Mouse (Mus musculus) lung, postnatal 36 days (tissue): ENCODE data around the gene Aifm3.
"Not testable (repeated sequence)": the region's sequence is repeated elsewhere in the genome, so short reads cannot be mapped to it uniquely, and the experiment has no call there.

Experiments
- DNase-seq: peaks from one replicate; pipeline ENCODE4 v3.0.0; 2022; ENCODE audit warnings: mixed read lengths

Aifm3 gene

GRCm38 (mm10) chr16:17502681-17503080 lies 13.3 kb downstream of the Aifm3 start:
- DNase-seq: no peak

GRCm38 (mm10) chr16:17507018-17507552 lies 17.7 kb downstream of the Aifm3 start:
- no peak for DNase-seq

GRCm38 (mm10) chr16:17508031-17508430 lies 18.6 kb downstream of the Aifm3 start:
- not testable (repeated sequence) for DNase-seq

GRCm38 (mm10) chr16:17508546-17509239 lies 19.3 kb downstream of the Aifm3 start, which contains the start of gene Lztr1:
TSS of gene Lztr1 (plus strand) at chr16:17508688.
- DNase-seq: peak; percentile 94

DNA sequence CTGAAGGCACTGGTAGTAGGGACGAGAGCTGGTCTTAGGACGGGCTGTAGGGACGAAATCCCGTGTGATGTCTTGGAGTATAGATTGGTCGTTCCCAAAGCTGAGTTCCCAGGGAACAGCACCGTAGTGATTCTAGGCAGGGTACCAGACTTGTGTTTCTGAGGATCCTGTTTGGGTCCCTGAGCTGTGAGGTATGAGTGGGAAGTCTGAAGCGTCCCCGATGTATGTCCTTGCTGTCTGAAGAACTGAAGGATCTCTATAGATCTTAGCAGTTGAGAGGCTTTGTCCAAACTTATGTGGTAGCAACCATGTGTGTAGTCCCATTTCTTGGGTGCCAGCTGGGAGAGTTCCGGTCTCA lies 19.8 kb downstream of the Aifm3 start:
- no peak for DNase-seq

DNA sequence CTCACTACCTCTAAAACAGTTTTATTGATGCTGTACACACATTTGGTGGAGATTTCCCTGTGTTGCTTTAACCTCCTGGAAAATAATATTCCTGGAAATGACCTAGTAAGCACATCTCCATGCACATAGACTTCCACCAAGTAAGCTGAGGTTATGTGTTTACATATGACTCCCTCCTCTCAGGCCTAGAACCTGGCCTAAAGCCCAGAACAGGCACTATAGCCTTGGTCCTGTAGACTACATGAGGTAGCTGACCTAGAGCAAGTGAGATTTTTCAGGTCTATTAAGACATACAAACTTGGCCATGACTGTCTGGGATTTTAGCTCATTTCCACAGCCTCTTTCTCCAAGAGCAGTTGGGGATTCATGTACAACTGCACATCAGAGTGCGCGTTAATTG lies 20.7 kb downstream of the Aifm3 start:
- DNase-seq: no peak

DNA sequence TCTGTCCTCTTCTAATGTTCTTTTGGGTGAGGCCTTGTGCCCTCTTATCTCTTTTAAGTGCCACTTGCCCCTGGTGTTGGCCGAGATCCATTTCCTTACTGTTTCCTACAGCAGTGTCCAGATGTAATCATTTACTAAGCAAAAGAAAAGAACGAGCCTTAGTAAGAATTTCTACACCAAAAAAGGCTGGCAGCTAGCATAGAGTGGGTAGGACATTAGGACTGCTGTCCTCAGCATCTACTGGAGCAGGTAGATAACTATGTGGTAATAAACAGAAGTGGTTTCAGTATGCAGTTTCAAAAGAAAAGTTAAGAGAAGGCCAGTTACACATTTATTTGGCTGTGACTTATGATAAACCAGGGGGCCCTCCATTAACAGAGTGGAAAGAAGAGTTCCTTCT lies 21.3 kb downstream of the Aifm3 start:
- peak; percentile 43 for DNase-seq

GRCm38 (mm10) chr16:17511431-17511830 lies 22.0 kb downstream of the Aifm3 start:
- DNase-seq: no peak

DNA sequence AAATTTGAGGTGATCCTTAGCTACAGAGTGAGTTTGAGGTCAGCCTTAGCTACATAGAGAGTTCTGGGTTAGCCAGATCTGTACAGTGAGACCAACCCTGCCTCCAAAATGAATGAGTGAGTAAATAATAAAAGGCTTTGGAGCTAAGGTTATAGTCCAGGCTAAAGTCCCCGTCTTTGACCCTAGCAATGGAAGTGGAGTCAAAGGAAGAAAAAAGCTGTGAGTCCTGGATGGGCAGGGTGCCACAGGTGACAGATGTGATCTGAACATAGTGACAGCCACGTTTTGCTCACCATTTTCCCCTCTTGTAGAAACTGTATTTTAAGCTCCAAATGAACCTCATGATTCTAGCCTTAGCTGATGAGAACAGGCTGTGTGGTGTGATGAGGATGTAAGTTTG lies 29.5 kb downstream of the Aifm3 start:
- DNase-seq: no peak

GRCm38 (mm10) chr16:17524156-17524555 lies 34.7 kb downstream of the Aifm3 start:
- DNase-seq: no peak

DNA sequence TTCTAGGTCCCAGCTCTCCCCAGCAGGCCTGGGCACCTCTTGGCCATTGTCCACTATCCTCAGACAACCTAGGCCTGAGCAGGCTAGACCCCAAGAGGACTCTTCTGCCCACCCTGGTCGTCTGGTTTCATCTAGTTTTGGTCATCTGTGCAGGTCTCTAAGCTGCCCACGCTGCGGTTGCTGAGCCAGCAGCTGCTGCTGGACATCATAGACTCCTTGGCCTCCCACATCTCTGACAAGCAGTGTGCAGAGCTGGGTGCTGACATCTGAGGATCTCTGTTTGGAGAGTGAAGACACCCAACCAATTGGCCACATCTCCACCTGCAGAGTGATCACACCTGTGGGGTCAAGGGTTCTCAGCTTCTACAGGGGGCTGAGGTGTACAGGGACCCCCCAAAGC lies 36.1 kb downstream of the Aifm3 start:
- DNase-seq: no peak

DNA sequence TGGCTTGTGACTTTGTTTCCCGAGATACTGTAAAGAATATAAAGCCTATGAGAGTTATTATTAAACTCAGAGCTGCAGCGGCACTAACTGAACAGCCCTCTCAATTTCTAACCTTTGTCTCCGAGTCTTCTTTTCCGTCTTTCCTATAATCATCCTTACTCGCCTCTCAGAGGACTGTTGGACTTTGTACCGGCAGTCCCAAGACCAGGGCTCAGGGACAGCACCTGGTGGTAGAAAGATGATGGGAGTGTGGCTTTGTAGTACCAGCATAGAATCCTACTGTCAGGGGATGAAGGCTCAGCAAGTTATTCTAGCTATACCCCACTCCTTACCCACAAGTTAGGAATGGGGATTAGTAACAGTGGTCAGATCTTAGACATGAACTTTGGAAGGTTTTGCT lies 36.8 kb downstream of the Aifm3 start:
- no peak for DNase-seq

DNA sequence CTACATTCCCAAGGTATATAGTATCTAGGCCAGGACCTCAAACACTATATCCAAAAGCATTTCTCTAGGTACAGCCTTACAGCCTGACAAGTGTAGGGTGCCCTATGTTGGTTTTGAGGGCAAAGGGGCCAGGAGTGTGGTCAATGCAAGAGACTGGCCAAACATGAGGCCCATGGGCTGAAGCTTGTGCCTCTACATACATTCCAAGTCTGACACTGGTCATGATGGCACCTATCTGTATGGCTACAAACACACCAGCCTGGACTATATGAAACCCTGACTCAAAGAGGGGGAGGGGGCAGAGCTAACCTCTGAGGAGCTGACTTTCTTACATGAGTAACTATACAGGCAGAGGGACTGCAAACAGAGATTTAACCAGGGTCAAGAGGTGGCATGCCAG lies 38.2 kb downstream of the Aifm3 start:
- DNase-seq: no peak

GRCm38 (mm10) chr16:17528276-17528675 lies 38.9 kb downstream of the Aifm3 start:
- DNase-seq: no peak

GRCm38 (mm10) chr16:17529981-17530586 lies 40.7 kb downstream of the Aifm3 start:
- peak; percentile 11 for DNase-seq

DNA sequence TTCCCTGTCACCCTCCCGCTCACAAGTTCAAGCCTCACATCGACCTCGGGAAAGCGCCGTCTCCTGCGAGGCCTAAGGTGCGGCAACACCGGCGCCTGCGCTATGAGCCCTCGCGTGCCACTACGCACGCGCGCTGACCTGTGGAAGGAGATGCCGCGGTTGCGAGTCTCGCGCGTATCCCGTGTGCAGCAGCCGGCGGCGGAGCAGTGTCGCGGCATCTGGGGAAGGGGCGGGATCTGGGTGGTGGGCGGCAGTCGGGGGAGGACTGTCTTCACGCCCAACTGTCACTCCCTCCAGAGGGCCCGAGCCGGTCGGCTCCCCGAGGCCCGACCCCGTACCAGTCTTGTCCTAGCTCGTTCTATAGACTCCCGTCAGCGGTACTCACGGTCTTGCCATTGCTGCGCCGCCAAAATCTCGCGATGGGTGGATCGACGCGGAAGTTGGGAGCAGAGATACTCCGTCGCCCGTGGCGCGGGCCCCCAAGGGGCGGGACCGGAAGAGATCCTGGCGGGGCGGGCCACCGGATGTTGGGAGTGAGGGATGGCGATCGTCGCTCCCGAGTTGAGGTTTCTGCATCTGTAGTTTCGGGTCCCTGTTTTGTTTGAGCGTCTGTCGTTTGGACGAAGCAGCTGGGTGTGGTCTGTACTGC lies 41.4 kb downstream of the Aifm3 start, which contains the start of gene Thap7:
TSS of gene Thap7 (minus strand) at position 497 of the 649 bp plus-strand sequence.
- peak; percentile 97 for DNase-seq

DNA sequence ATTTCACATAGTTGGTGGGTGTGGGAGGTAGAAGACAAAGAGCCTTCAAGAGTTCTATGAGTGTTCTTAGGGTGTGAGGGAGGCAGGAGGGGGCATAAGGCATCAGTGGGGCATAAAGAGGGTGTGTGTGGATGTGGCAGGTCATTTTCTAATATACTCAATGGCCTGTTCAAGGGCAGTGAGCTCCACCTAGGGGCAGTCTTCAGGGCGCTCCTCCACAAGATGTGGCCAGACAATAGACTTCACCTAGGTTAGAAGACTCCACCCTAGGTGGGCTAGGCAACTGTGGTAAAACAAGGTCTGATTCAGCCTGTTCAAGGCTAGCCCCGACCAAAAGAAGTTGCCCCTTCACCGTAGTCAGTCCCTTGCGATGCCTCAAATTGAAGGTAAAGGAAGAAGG lies 42.9 kb downstream of the Aifm3 start:
- DNase-seq: peak; percentile 36

DNA sequence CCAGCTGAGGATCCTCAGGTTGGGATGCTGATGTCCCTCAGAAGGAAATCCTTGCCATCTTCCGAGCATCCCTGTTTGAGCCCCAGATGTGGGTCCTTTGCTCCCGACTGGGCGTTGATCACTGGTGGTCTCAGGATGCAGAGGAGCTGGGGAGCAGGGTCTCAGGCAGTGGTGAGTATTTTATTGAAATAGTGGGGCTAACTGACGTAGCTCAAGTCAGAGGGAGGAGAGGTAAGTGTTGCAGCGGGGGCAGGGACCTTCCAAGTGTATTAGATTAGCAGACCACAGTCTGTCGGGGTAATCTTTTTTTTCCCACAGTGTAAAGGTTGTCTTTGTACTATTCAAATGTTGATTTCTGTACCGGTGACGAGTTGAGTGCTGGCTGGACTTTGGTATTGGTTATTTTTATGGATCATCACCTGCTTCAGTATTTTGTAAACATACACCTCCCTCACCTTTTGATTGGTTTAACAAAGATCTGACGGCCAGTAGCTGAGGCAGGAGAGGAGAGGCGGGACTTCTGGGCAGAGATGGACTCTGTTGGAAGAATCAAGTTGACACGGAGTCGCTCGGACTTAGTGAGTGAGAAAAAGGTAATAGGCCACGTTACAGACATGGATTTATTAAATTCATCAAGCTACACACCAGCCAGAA lies 43.4 kb downstream of the Aifm3 start:
- DNase-seq: no peak

GRCm38 (mm10) chr16:17536584-17536983 lies 47.2 kb downstream of the Aifm3 start:
- DNase-seq: peak; percentile 46

- DNase-seq: no peak
Observed at GRCm38 (mm10) chr16:17542632-17543031, 53.2 kb downstream of the Aifm3 start.

GRCm38 (mm10) chr16:17552837-17553236 lies 63.4 kb downstream of the Aifm3 start:
- DNase-seq: no peak

GRCm38 (mm10) chr16:17553910-17554685 lies 64.7 kb downstream of the Aifm3 start:
- DNase-seq: peak; percentile 89

- peak; percentile 52 for DNase-seq
Observed at GRCm38 (mm10) chr16:17554702-17555101, 65.3 kb downstream of the Aifm3 start.
